Mouse (Mus musculus) Patski (cell line): ENCODE measurements at regions not wholly inside any gene's neighbourhood (a gene's known extent, or its start where the extent isn't known, plus 50 kb on each side); places are given as distances from the start of the nearest gene placed in this dataset.

Experiments used
- ATAC-seq: fragments of 100-300 bp; one replicate; pipeline ENCODE4 v1.8.0; 2021
- CTCF ChIA-PET: fragments of 350-600 bp; sonication (Branson Sonifier 250); formaldehyde crosslinking; loops from one replicate; lab custom pipeline; 2022; ENCODE audit warnings: inconsistent platforms; lab: Charles Lee
- POLR2A ChIA-PET: fragments of 350-600 bp; sonication (Branson Sonifier 250); formaldehyde crosslinking; loops from one replicate; lab custom pipeline; 2022; ENCODE audit warnings: antibody characterized with exemption, inconsistent platforms; lab: Charles Lee
- DNase-seq: peaks from one replicate; pipeline ENCODE4 v3.0.0-alpha.2; 2011; ENCODE audit warnings: low read depth, low spot score
- H3K27me3 ChIP-seq: fragments of 371-371 bp; one replicate; pipeline ENCODE4 v1.5.1; 2021
- CTCF ChIP-seq: fragments of 100-300 bp; IDR thresholded peaks from one replicate; pipeline ENCODE4 v1.5.1; 2021
- in situ Hi-C: fragments of 300-500 bp; cut with MboI; formaldehyde crosslinking; loops from 3 replicates; pipeline ENCODE4 v1.11.1; 2018; ENCODE audit warnings: low pct_unique_long_range_greater_than_20kb, mixed read lengths

- ChIA-PET POLR2A (no interaction called here), CTCF (no interaction called here)
- DNase-seq (no peak), ATAC-seq (no peak)
- no peak for TF ChIP-seq CTCF
- peaks cover 8% of the 10 kb centered on the region for H3K27me3 ChIP-seq
- in situ Hi-C loops: no loop called here
These were observed 183.8 kb downstream of the Ndufa4 start for GRCm38 (mm10) chr6:11723519-11723918.

GRCm38 (mm10) chr6:11720274-11720673 lies 187.0 kb downstream of the Ndufa4 start:
- DNase-seq: no peak
- no peak for TF ChIP-seq CTCF
- ChIA-PET POLR2A (no interaction called here), CTCF (interaction anchor here (1.0 kb wide), 1 partner anchor 10 kb away, joined by 4 read pairs; no protein-coding TSS in a partner anchor)
- H3K27me3 ChIP-seq: peaks cover 19% of the 10 kb centered on the region
- in situ Hi-C loops: no loop called here
- no peak for ATAC-seq

GRCm38 (mm10) chr6:11710581-11710980 lies 196.7 kb downstream of the Ndufa4 start:
- in situ Hi-C loops: no loop called here
- DNase-seq (no peak), ATAC-seq (no peak)
- H3K27me3 ChIP-seq: peaks cover 14% of the 10 kb centered on the region
- TF ChIP-seq CTCF: no peak
- CTCF ChIA-PET: no interaction called here
- POLR2A ChIA-PET: no interaction called here

GRCm38 (mm10) chr6:11709465-11709864 lies 197.8 kb downstream of the Ndufa4 start:
- DNase-seq (no peak), ATAC-seq (no peak)
- H3K27me3 ChIP-seq: peaks cover 5% of the 10 kb centered on the region
- in situ Hi-C loops: no loop called here
- no peak for TF ChIP-seq CTCF
- CTCF ChIA-PET: no interaction called here
- POLR2A ChIA-PET: no interaction called here
